Mouse (Mus musculus) spleen, adult 18-20 months (tissue): Measurements from ENCODE around the gene Insc.

Experiments
- DNase-seq, 2 experiments: peaks; one replicate each; pipeline ENCODE4 v3.0.0; 2022; ENCODE audit warnings: mixed read lengths in 2 of 2

Gene Insc

GRCm38 (mm10) chr7:114834504-114834903, 91.0 kb downstream of the Insc start:
- no peak for DNase-seq

- DNase-seq = no peak
Measured at GRCm38 (mm10) chr7:114837268-114837667, 93.8 kb downstream of the Insc start.

DNA sequence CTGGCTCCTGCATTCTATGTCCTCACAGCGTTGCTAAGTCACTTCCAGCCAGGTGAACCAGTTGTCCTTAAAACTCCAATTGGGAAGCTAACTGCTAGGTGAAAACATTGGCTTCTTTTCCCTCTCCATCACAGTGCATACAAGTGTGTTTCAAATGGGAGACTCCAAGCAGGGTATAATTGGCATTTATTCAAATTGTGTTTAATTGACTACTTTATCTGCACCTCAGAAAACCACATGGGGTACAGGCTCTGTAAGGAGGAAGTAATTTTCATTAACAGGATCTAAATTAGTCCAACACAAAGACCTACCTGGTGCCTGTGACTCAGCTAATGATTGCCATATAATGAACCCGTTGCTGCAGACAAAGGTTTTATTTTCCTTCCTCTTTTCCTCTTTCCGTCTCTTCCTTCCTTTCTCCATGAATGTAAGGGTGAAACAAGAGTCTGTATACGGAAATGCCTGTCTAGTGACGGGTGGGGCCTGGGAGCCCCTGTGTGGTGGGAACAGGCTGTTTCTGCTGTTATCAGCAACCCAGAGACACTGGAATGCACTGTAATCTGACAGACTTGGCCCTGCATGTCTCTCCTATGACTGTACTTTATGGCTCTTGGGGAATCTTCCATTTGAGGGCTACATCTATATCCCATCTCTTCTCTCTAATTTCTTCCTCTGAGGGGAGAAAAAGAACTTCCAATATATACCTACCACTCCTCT, 96.7 kb downstream of the Insc start:
- no peak for DNase-seq

GRCm38 (mm10) chr7:114842644-114843211, 99.2 kb downstream of the Insc start:
- no peak for DNase-seq

DNA sequence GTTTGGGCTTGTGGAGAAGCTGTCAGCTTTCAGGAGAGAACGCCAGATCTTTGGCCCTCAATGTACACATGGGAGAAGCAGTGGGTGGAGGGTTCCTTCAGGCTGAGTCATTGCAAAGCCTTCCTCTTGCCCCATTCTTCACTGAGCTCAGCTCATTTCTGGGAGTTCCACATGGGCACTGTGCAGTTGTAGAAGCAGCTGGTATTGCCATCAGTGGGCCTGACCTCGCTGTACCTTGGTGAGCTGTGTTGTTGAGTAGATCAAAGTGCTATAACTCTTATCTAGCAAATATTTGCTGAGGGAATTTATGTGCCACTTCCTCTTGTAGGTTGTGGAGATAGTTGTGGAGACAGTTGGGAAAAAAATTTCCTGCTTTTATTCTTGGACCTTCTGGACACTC, 103.7 kb downstream of the Insc start:
- no peak for DNase-seq

DNA sequence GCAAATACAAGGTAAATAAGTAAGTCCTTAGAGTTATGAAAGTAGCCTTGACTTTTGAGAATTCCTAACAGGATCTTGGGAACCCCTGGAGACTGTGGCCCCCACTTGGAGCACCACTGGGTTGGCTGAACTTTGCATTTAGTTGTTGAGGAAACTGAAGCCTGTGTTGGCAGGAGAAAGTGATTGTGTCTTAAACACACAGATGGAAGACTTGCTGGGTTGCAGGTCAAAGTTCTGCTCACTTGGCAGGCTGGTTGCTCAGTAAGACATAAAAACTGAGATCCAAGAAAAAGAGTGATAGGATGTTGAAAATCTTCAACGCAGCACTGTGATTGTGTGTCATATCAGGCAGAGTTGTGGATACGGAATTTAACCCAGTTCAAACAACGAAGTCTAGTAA, 108.9 kb downstream of the Insc start:
- DNase-seq = no peak

GRCm38 (mm10) chr7:114854169-114854568, 110.7 kb downstream of the Insc start:
- DNase-seq = no peak

DNA sequence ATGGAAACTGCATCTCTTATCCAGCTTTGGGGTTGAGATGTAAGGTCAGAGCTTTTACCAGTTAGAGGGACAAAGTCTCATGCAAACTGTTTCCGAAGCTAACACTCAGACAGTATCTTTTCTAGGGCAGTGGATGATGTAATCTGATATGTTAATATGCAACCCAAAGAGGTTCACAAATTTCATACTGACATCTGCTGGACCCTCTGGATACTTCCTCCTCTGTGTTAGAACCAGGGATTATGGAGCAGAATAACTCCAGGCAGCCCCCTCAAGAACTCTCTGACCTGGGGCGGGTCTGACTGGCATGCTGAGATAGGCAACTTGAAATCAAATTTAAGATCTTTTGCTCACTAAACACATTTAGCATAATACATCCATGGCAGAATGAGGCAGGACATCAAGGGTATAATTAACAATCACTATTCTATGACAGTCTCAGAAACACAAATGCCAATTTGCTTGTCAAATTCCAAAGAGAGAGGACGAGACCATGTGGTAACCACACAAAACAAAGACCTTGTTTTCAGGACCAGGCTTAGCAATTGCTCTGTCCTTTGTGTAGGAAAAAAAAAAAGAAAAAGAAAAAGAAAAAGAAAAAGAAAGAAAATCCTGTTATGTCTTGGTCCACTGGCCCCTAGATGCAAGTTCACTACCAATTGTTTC, 117.5 kb downstream of the Insc start:
- DNase-seq = no peak

- no peak for DNase-seq
Measured at GRCm38 (mm10) chr7:114873315-114874012, 130.0 kb downstream of the Insc start.

GRCm38 (mm10) chr7:114874032-114874441, 130.5 kb downstream of the Insc start:
- DNase-seq = no peak

DNA sequence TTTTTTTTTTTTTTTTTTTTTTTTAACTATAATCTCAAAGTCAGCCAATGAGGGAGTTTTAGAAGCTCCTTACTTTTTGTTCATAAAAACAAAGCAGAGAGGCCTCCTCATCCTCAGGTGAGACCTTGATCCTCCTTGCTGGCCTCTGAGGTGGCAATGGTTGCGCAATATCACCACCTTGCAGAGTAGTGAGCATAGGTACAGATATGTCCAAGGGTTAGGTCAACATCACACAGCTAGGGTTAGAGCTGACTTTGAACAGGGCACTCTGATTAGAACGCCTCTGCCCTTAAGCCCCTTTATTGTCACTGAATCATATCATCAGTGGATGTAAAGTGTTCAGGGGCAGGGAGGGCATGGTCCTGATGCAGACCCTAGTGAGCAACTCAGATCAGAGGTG, 131.1 kb downstream of the Insc start:
- no peak for DNase-seq

GRCm38 (mm10) chr7:114883602-114884001, 140.1 kb downstream of the Insc start:
- no peak for DNase-seq

- no peak for DNase-seq
Measured at GRCm38 (mm10) chr7:114886933-114887332, 143.4 kb downstream of the Insc start.

GRCm38 (mm10) chr7:114890215-114890614, 146.7 kb downstream of the Insc start:
- DNase-seq = no peak

- DNase-seq = no peak
Measured at GRCm38 (mm10) chr7:114892618-114893257, 149.2 kb downstream of the Insc start.

- no peak for DNase-seq
Measured at GRCm38 (mm10) chr7:114893889-114894288, 150.4 kb downstream of the Insc start.

DNA sequence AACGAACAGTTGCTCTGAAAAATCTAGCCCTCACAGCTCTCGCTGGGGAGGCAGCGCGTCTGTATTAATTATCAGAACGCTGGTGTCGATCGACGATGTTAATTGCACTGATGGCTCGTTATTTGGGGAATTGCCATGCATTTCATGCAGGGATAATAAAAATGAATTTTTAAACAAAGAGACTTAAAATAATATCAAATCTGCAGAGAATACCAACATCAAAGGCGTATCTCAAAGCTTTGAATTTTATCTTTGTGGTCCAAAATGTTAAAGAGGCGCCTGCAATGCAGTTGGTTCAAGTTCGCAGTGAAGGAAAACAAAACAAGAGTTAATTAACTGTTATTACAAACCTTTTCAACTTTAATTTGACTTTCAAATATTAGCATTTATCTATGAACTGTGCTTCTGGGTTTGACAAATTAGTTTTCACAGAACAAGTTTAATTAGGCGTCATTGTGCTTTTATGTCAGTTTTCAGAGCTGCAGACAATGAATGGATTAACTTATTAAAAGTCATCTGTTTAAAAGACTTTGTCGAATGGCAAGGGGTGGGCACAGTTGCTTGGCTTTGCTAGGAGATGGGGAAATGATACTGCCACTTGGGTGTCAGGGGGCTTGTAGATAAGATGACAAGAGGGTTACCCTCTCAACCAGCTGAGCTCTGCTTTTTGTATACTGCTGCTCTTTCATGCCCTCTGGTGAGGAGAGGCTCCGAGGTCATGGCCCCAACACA, 153.6 kb downstream of the Insc start:
- no peak for DNase-seq
